Mouse (Mus musculus) embryonic facial prominence, embryonic 14.5 days (tissue): Measurements from ENCODE around the gene Gmnc. TPM values are rescaled to one million over a fixed set of nuclear protein-coding genes. Genes with fewer than 3 reads are reported as not detected.

ENCODE experiments used
- ATAC-seq: fragments of 200-750 bp; cut with Nextera tagmentation; 2 replicates; pipeline ENCODE4 v1.8.0; 2017; ENCODE audit warnings: low read depth, moderate number of reproducible peaks, moderate TSS enrichment
- DNase-seq: peaks from one replicate; pipeline ENCODE4 v3.0.0-alpha.2; 2015; ENCODE audit warnings: low spot score
- H3K27ac ChIP-seq: fragments of 300-500 bp; sonication (generic); replicated peaks from 2 replicates; pipeline ENCODE4 v1.5.1; 2014; ENCODE audit warnings: low read depth, mild to moderate bottlenecking, low read length, moderate library complexity
- H3K27me3 ChIP-seq: fragments of 300-500 bp; sonication (generic); replicated peaks from 2 replicates; pipeline ENCODE4 v1.6.1; 2014; ENCODE audit warnings: low read length; ENCODE audit not compliant: control insufficient read depth, insufficient read depth
- H3K36me3 ChIP-seq: fragments of 300-500 bp; sonication (generic); 2 replicates; pipeline ENCODE4 v1.6.1; 2014; ENCODE audit warnings: low read length, mixed read lengths; ENCODE audit not compliant: control insufficient read depth, insufficient read depth
- H3K4me1 ChIP-seq: fragments of 300-500 bp; sonication (generic); 2 replicates; pipeline ENCODE4 v1.6.1; 2014; ENCODE audit warnings: antibody characterized with exemption, low read length; ENCODE audit not compliant: control insufficient read depth, insufficient read depth
- H3K4me2 ChIP-seq: fragments of 300-500 bp; sonication (generic); 2 replicates; pipeline ENCODE4 v1.6.1; 2014; ENCODE audit warnings: low read depth, mild to moderate bottlenecking, low read length, moderate library complexity, mixed read lengths
- H3K4me3 ChIP-seq: fragments of 300-500 bp; sonication (generic); 2 replicates; pipeline ENCODE4 v1.5.1; 2014; ENCODE audit warnings: low read depth, mild to moderate bottlenecking, low read length
- H3K9ac ChIP-seq: fragments of 300-500 bp; sonication (generic); 2 replicates; pipeline ENCODE4 v1.6.1; 2014; ENCODE audit warnings: low read depth, mild to moderate bottlenecking, low read length, moderate library complexity, mixed read lengths
- H3K9me3 ChIP-seq: fragments of 300-500 bp; sonication (generic); 2 replicates; pipeline ENCODE4 v1.6.1; 2016; ENCODE audit warnings: low read length; ENCODE audit not compliant: control insufficient read depth
- WGBS: fragments of 180-500 bp; shearing (Covaris S2); extraction: QIAGEN DNeasy Blood & Tissue Kit; methylation state at CpG from one replicate; pipeline ENCODE4 v1.1.7; 2014; 5-methylcytosine and 5-hydroxymethylcytosine counted together
- polyA plus RNA-seq: library from polyadenylated mRNA; unstranded; fragments of >200 nt; fragmentation: Nextera tagmentation; extraction: Ambion mirVana; gene quantifications from 2 replicates; pipeline ENCODE4 v1.2.1, GENCODE M21; 2014

Gmnc gene
- polyA plus RNA-seq, 1 experiment from 2014 or later, result 0.18 TPM

GRCm38 (mm10) chr16:26988188-26988587 lies 3.3 kb downstream of the Gmnc start:
- WGBS, result 90% methylated on average over 1 of the region's 1 CpGs
- Histone ChIP-seq H3K9me3 (no peaks in the 10 kb centered on the region), H3K27ac (no peak overlapping the region), H3K9ac (no peak overlapping the region), H3K4me3 (no peak overlapping the region), H3K27me3 (0 out of 2 replicates have a peak, but pooled peaks cover 6% of the 10 kb centered on the region), H3K4me1 (peaks cover 3% of the 10 kb centered on the region; the same call in 1 of the 2 replicates), H3K4me2 (no peak overlapping the region), H3K36me3 (no peaks in the 10 kb centered on the region)
- ATAC-seq (no peak), DNase-seq (no peak)

- no peak overlapping the region for H3K27ac ChIP-seq
- H3K36me3 ChIP-seq, result no peaks in the 10 kb centered on the region
- no peaks in the 10 kb centered on the region for H3K9me3 ChIP-seq
- DNase-seq (no peak), ATAC-seq (no peak)
- no peaks in the 10 kb centered on the region for H3K4me1 ChIP-seq
- H3K4me2 ChIP-seq, result no peak overlapping the region
- H3K9ac ChIP-seq, result no peak overlapping the region
- H3K4me3 ChIP-seq, result no peak overlapping the region
- H3K27me3 ChIP-seq, result 0 out of 2 replicates have a peak, but pooled peaks cover 6% of the 10 kb centered on the region
- 68% methylated on average over 1 of the region's 1 CpGs for WGBS
Measured at GRCm38 (mm10) chr16:26985796-26986195, 5.7 kb downstream of the Gmnc start.

- H3K9me3 ChIP-seq, result no peaks in the 10 kb centered on the region
- H3K9ac ChIP-seq, result no peak overlapping the region
- DNase-seq, result no peak
- no peak overlapping the region for H3K27ac ChIP-seq
- H3K4me1 ChIP-seq, result no peaks in the 10 kb centered on the region
- no peak overlapping the region for H3K4me3 ChIP-seq
- no peaks in the 10 kb centered on the region for H3K27me3 ChIP-seq
- 34% methylated on average over 3 of the region's 3 CpGs for WGBS
- no peak for ATAC-seq
- no peak overlapping the region for H3K4me2 ChIP-seq
- no peaks in the 10 kb centered on the region for H3K36me3 ChIP-seq
Measured at GRCm38 (mm10) chr16:26982112-26982511, 9.3 kb downstream of the Gmnc start.

GRCm38 (mm10) chr16:26967967-26968366 lies 23.5 kb downstream of the Gmnc start:
- H3K27me3 ChIP-seq, result peaks cover 8% of the 10 kb centered on the region; the same call in 1 of the 2 replicates
- H3K4me1 ChIP-seq, result peaks cover 6% of the 10 kb centered on the region
- peak overlapping the region; percentile 49; the same call in 1 of the 2 replicates for H3K9ac ChIP-seq
- H3K27ac ChIP-seq, result no peak overlapping the region
- H3K4me3 ChIP-seq, result peak overlapping the region; percentile 33
- H3K4me2 ChIP-seq, result peak overlapping the region; percentile 61
- WGBS, result 2% methylated on average over 26 of the region's 28 CpGs
- H3K36me3 ChIP-seq, result no peaks in the 10 kb centered on the region
- ATAC-seq (peak; percentile 76), DNase-seq (peak; percentile 42)
- H3K9me3 ChIP-seq, result no peaks in the 10 kb centered on the region

GRCm38 (mm10) chr16:26966830-26967229 lies 24.6 kb downstream of the Gmnc start:
- ATAC-seq (no peak), DNase-seq (no peak)
- H3K9me3 ChIP-seq, result no peaks in the 10 kb centered on the region
- H3K4me3 ChIP-seq, result no peak overlapping the region
- no peak overlapping the region for H3K9ac ChIP-seq
- peaks cover 8% of the 10 kb centered on the region; the same call in 1 of the 2 replicates for H3K27me3 ChIP-seq
- H3K36me3 ChIP-seq, result no peaks in the 10 kb centered on the region
- H3K4me1 ChIP-seq, result peaks cover 6% of the 10 kb centered on the region
- H3K4me2 ChIP-seq, result no peak overlapping the region
- 85% methylated on average over 2 of the region's 2 CpGs for WGBS
- H3K27ac ChIP-seq, result no peak overlapping the region

- H3K36me3 ChIP-seq, result no peaks in the 10 kb centered on the region
- H3K4me1 ChIP-seq, result no peaks in the 10 kb centered on the region
- H3K9ac ChIP-seq, result no peak overlapping the region
- H3K4me2 ChIP-seq, result no peak overlapping the region
- H3K4me3 ChIP-seq, result no peak overlapping the region
- ATAC-seq (no peak), DNase-seq (no peak)
- H3K9me3 ChIP-seq, result no peaks in the 10 kb centered on the region
- H3K27me3 ChIP-seq, result no peaks in the 10 kb centered on the region
- no peak overlapping the region for H3K27ac ChIP-seq
Measured at GRCm38 (mm10) chr16:26961971-26962370, 29.5 kb downstream of the Gmnc start.

- Histone ChIP-seq H3K36me3 (no peaks in the 10 kb centered on the region), H3K4me2 (no peak overlapping the region), H3K9ac (no peak overlapping the region), H3K4me1 (no peaks in the 10 kb centered on the region), H3K4me3 (no peak overlapping the region), H3K27me3 (no peaks in the 10 kb centered on the region), H3K9me3 (no peaks in the 10 kb centered on the region), H3K27ac (no peak overlapping the region)
- 80% methylated on average over 3 of the region's 3 CpGs for WGBS
- DNase-seq (peak; percentile 24), ATAC-seq (peak; percentile 67; the same call in 1 of the 2 replicates)
Measured at GRCm38 (mm10) chr16:26951601-26952000, 39.9 kb downstream of the Gmnc start.

GRCm38 (mm10) chr16:26950209-26950608 lies 41.2 kb downstream of the Gmnc start:
- H3K4me3 ChIP-seq, result no peak overlapping the region
- H3K9ac ChIP-seq, result no peak overlapping the region
- H3K9me3 ChIP-seq, result no peaks in the 10 kb centered on the region
- no peaks in the 10 kb centered on the region for H3K4me1 ChIP-seq
- no peak overlapping the region for H3K27ac ChIP-seq
- DNase-seq, result no peak
- no peaks in the 10 kb centered on the region for H3K36me3 ChIP-seq
- 54% methylated on average over 4 of the region's 4 CpGs for WGBS
- H3K4me2 ChIP-seq, result no peak overlapping the region
- H3K27me3 ChIP-seq, result no peaks in the 10 kb centered on the region
- no peak for ATAC-seq

- no peaks in the 10 kb centered on the region for H3K27me3 ChIP-seq
- DNase-seq (peak; percentile 36), ATAC-seq (no peak)
- no peak overlapping the region for H3K9ac ChIP-seq
- no peak overlapping the region for H3K27ac ChIP-seq
- no peak overlapping the region for H3K4me3 ChIP-seq
- no peaks in the 10 kb centered on the region for H3K4me1 ChIP-seq
- no peaks in the 10 kb centered on the region for H3K9me3 ChIP-seq
- 85% methylated on average over 1 of the region's 1 CpGs for WGBS
- H3K36me3 ChIP-seq, result no peaks in the 10 kb centered on the region
- no peak overlapping the region for H3K4me2 ChIP-seq
Measured at GRCm38 (mm10) chr16:26903968-26904367, 87.5 kb downstream of the Gmnc start.
